Mouse (Mus musculus): ENCODE data around the gene Ptger4.
A peak's percentile ranks its signal among the peaks of the same experiment; 100 is the strongest.

Ptger4 gene

DNA sequence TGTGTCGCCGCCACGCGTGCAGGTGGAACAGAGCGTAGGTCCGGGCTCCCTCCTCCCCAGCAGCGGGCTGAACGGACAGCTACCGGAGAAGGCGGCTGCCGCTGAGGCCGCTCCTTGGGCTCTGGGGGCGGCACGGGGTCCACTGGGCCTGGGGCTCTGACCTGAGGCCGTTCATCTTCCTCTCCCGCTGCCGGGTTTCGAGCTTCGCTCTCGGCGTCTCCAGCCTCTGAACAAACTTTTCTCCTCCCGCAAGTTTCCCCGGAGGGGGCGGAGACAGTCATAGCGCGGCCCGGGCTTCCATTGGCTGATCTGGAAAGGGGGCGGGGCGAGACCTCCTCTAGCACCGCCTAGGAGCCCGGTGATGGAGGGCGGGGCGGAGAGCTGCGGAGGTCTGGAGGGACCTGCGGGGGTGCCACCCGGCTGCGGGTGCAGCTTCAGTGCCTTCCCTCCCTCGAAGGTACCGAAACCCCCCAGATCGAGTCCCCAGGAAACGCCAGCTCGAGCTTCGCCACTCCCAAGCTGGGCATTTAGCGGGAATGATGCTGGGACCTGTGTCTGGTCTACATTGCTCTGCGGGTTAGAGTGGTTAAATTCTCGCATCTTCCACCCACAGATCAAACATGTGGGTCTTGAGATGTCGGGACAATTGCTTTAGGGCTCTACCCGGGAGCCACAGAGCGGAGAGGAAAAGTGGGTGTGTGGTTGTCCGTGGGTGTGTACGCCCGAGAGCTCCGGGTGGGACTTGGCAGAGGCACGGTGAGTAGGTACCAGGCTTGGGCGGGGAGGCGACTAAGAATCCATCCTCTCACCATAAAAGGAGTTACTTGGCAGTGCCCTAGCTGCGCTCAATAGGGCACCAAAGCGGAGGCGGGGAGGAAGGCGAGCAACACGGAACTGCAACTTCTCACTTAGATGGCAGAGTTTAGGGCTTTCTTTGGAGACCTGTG, at the start of gene Ptger4:
Gene Ptger4, minus strand, starts transcription at position 229 of the 947 bp plus-strand sequence.
- peak; percentile 89 for DNase-seq (ENCODE audit: extremely low spot score, low spot score)

DNA sequence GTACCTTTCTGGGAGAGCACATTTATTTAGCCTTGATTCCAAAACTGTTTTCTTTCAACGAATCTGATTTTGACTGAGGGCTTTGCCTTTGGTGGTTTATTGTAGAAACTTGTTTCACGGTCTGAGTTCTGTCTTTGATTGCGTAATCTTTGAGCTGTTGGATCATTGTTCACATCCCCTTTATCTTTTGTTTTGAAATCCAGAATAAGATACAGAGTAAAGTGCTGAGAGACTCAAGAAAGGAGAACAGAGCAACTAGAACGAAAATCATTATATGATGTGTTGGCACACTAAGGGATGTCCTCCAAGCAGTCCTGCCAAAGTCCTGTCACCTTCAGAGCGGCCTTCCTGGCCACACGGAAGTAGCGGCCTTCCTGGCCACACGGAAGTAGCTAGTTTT, 44.4 kb upstream of the Ptger4 start:
- no peak for DNase-seq (ENCODE audit: extremely low spot score, low spot score)

DNA sequence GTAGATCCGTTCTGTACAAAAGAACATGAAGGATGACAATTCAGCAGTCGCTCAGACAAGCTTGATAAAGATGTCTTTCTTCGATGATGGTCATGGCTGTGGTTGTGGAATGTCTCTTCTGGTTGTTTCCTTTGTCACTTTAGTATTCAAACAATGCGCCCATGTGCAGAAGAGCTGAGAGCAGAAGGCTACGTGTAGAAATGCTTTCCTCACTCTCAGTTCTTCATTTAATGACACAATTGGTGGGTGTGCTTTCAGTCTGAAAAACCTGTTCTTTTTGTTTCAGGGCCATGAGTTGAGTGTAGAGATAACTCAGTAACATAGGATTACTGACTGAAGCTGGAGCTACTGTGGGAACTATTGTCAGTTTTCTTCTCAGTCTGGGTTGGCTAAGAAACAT, 43.1 kb upstream of the Ptger4 start:
- DNase-seq (ENCODE audit: extremely low spot score, low spot score): no peak

DNA sequence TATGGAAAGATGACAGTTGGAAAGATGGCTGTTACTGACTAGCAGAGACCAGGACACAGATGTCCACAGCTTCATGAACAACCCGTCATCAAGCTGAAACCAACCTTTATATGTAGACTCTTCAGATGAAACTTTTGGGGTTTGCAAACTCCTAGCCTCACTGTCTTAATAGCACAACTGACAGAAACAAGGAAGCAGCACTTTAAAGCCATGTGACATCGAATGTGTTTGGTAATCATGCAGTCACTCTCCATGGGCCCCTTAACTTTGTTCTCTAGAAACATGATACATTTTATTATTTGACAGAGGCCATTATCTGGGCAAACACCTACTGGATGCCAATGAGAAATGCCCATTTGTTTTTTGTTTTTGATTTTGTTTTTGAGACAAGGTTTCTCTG, 37.3 kb upstream of the Ptger4 start:
- no peak for DNase-seq (ENCODE audit: extremely low spot score, low spot score)

DNA sequence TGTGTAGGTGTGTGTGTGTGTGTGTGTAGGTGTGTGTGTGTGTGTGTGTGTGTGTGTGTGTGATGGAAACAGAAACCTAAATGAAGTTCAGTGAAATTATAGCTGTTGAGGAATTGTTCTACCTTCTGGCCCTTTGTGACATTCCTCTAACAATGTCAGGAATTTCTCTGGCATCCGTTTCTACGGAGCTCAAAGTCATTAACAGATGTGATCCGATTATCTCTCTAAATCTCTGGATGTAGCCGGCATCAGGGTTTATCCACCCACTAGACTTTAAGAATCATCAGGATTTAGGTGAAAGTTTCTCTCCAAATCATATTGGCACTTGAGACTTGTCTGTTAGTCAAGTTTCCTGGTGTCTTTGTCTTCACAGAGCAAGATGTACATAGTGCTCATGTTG, 35.8 kb upstream of the Ptger4 start:
- no peak for DNase-seq (ENCODE audit: extremely low spot score, low spot score)

DNA sequence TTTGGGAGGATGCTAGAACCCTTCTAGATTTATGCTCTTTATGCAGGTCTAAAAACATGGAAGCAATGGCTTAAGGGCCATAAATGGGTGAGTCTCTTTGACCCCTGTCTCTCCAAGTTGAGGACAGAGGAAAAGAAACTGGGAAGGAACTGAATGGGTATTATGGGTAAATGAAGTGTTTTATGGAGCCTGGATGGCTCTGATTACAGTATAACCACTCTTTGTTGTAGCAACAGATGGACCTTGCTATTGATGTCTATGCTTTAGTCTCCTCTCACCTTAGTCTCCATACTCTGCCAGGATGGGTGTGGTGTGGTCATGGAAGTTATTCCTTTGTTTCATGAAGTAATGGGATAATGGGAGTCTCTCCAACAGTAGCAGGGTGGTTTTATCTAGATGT, 34.5 kb upstream of the Ptger4 start:
- DNase-seq (ENCODE audit: extremely low spot score, low spot score): no peak

DNA sequence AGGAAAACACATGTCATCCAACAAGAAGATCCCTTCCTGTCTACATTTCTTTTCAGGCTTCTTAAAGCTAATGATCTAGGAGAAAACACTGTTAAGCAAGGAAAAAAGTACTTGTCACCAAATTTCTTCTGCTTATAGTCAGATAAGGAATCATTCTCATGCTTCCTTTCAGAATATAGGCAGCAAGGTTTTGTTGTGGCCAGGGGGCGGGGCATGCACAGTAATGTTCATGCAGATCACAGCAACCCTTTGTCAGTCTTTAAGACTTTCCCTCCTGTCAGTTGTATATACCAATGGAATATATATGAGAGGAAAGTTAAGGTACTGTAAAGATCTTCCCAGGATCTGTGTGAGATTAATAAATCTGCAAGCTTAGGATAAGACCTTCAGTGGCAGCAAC, 30.0 kb upstream of the Ptger4 start:
- DNase-seq (ENCODE audit: extremely low spot score, low spot score): no peak

DNA sequence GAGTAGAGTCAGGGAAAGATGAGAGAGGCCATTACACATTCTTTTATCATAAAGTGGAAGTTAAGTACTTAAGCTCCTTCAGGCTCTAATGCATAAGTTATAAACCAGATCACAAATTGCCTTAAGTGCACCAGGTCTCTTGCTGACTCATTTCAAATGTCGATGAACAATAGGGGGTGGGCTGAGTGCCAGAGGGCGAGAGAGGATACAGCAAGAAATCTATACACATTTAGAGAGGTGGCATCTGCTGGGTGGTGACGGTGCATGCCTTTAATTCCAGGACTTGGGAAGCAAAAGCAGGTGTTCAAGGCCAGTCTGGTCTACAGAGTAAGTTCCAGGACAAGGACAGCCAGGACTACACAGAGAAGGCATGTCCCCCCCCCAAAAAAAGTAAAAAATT, 22.1 kb upstream of the Ptger4 start:
- no peak for DNase-seq (ENCODE audit: extremely low spot score, low spot score)

DNA sequence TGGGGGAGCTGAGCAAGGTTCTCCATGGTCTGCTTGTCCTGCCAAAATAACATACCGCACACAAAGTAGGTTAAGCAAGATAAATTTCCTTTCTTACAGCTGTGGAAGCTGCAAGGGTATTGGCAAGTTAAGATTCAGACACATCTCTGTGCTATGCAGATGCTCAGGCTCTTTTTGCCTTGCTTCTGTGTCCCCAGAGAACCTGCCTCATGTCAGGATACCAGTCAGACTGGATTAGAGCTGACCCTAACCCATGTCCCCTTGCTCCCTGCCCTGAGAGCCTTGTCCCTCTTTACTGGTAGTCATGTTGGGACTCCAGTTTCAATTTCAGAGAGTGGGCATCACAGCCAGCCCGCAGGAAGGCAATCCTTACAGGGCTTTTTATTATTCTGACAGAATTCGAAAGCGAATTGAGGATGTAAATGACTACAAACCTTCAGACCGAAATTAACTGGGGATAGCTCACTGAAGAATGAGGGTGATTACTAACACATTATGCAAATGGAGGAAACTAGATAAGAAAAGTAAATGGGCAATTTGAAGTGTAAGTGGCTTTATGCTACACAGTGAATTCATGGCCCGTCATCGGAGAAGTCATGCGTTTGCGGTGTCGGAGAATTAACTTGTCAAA, 19.0 kb upstream of the Ptger4 start:
- DNase-seq (ENCODE audit: extremely low spot score, low spot score): no peak

DNA sequence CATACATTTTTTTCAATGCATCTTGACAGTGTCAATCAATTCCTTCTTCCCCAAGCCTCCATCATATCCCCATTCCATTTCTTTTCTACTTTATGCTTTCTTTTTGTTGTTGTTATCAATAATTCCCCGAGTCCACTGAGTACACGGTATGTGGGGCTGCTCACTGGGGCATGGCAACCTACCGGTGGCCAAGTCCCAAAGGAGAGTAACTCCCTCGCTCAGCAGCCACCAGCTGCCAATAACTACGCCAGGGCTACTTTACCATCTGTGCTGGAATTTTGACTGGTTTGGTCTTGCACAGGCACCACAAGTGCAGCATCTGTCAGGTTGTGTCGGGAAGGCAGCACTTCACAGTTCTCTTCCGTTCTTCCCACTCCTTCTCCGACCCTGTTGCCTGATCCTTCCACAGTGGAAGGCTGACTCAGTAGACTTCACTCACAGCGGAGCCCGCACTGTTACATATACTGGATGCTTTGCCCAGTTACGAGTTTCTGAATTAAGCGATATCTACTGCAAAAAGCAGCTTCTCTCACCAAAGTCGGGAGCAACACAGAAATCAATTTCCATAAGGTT, 18.2 kb upstream of the Ptger4 start:
- no peak for DNase-seq (ENCODE audit: extremely low spot score, low spot score)

DNA sequence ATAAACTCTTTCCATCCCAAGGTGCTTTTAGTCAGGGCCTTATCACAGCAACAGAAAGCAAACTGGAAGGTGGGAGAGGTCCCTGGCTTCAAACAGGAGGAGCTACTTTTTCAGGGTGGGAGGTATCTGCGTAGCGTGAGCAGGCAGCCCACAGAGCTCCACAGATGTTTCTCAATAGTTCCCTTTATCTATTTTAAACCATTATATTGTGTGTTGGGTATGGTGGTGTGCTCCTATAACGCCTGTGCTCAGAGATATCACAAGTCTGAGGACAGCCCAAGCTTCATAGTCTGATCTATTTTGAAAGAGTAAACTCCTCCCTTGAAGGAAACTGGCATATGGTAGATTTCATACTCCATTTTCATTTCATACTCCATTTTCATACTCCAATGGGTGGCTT, 17.0 kb upstream of the Ptger4 start:
- DNase-seq (ENCODE audit: extremely low spot score, low spot score): no peak

DNA sequence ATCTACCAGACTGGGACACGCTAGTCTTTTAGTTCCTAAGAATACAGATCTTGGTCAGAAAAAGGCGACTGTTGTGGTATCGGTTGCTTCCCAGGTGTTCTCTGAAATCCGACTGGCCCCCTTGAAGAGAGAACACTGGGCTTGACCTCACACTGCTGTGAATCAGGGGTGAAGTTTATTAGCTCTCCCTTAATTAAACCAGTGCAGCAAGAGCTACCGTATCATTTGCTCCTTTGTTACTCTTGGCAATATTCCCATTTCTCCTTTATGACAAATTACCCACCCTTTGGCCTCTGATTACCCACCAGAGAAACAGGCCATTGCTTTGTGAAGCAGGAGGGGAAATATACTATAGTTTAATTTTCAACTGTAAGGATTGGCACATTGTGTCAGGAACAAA, 16.2 kb upstream of the Ptger4 start:
- DNase-seq (ENCODE audit: extremely low spot score, low spot score): no peak

DNA sequence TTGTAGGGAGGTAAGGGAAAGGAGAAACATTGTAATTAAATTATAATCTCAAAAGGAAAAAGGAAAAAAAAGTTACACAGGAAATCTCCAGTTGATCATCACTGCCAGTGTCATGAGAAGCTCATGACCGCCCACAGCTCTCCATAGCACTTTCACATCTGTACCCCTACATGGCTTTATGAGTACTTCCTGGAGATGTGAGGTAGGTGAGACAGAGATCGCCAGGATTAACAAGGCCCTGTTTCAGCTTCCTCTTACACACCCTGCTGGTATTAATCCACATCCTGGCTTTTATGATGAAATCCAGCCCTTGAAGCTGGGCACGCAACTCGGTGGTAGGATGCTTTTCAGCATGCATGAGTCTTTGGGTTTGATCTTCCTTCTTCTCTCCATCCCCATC, 6.2 kb upstream of the Ptger4 start:
- DNase-seq (ENCODE audit: extremely low spot score, low spot score): no peak

DNA sequence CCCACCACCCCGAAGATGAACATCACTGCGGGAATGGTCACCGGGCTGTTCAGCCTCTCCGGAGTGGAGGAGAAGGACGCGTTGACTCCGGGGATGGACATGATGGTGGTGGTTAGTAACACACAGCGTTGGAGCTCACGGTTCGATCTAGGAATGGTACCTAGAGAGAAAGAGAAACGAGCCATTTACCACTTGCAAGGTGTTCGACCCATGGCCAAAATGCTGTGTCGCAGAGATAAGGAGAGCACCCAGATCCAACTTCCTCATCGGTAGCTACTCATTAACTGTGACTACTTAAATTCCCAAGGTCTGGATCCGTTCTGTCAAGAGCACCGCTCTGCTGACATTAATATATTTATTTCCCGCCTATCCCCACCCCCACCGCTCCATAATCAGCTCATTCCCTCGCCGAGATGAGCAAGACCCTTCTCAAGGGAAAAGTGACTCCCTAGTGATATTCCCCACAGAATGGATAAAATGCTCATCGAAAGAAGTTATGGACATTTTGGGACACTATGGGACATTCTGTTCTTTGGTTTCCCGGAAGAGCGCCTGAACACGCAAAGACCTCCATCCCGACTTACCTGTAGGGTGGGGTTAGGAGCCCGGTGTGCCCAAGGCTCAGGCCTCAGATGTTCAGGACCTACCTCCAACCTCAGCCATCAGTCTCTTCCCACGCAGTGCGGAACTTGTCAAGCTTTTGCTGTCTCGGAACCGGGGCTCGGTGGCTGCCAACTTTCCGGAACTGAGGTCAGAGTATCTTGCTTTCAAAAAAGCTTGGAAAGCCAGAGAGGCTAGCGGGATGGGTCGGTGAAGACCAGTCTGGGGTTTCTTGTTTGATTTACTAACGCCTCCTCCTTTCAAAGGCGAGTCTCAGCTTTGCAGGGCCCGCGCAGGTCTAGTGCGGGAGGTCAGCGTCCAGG, 690 bp downstream of the Ptger4 start:
- DNase-seq (ENCODE audit: extremely low spot score, low spot score): peak; percentile 39

DNA sequence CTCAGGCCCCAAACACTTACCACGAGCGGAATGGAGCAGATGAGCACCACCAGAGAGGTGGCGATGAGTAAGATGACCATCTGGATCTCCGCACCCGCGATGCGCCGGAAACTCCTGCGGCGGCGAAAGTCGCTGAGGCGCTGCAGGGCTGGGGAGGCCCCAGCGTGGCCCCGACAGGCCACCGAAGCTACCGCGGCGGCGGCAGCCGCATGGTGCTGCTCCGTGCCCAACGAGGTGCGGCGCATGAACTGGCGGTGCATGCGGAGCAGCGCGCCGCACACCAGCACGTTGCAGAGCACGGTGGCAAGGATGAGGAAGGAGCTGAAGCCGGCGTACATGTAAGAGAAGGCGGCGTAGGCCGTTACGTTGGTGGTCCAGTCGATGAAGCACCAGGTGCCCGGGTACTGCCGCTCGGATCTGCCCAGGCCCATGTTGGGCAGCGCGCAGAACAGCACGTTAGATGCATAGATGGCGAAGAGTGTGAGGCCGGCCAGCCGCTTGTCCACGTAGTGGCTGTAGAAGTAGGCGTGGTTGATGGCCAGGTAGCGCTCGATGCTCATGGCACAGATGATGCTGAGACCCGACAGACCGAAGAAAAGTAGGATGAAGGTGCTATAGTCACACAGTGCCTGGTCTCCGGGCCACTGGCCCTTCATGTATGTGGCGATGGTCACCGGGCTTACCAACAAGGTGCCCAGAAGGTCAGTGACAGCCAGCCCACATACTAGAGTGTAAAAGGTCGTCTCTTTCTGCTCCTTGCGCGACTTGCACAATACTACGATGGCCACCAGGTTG, 1.5 kb downstream of the Ptger4 start:
- no peak for DNase-seq (ENCODE audit: extremely low spot score, low spot score)

DNA sequence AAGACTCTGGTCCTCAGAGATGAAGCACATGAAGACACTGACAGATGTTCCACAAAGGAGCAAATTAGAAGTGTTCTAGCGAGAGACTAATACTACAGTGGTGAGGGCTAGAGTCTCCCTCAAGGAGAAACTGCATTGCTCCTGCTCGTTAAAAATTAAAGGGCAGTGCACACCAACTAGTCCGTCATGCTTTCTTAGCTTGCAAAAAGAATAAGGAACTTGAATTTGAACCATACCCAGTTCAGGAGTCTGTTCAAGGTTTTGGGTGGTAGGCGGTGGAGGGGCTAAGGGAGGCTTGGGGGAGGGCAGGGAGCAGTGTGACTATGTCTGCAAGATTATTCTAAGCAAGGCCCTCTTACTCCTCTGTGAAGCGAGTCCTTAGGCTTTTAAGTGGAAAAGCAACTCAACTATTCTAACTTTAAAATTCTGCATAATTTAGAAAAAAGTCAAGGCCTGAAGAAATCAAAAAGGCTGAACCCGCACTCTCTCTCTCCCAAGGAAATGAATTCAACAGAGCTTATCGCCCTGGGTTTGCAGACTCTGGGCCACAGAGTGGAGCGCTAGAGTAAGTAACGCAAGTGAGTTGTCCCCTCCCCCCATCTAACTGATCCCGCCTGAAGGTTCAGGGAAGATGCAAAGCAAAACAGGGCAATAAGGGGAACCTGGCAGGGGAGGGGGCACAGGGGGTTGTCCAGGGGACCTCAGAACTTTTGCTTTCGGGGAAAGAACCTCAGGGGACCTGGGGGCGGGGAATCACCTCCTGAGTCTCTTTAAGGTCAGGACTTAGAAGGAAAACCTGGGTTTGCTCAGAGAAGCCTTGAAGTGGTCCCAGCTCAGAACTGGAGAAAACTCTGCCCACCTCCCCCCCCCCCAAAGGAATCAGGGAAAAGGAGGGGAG, 2.4 kb downstream of the Ptger4 start:
- peak; percentile 59 for DNase-seq (ENCODE audit: extremely low spot score, low spot score)

DNA sequence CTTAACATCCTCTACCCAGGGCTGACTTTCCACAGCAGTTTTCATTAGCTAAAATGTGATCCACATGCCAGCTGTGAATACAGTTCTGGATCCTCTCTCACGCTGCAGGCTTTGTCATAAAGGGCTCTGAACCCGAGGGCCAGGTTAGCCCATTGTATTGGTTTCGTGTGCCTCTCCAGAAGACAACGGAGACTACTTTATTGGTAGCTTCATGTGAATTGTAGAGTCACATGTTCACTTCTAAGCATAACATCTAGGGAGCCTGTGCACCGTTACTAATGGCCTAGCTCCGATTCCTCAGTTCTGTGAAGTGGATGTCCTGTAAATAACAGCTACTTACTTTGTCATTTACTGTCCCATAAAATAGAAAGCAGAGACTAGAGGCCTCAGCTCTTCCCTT, 3.6 kb downstream of the Ptger4 start:
- DNase-seq (ENCODE audit: extremely low spot score, low spot score): no peak

DNA sequence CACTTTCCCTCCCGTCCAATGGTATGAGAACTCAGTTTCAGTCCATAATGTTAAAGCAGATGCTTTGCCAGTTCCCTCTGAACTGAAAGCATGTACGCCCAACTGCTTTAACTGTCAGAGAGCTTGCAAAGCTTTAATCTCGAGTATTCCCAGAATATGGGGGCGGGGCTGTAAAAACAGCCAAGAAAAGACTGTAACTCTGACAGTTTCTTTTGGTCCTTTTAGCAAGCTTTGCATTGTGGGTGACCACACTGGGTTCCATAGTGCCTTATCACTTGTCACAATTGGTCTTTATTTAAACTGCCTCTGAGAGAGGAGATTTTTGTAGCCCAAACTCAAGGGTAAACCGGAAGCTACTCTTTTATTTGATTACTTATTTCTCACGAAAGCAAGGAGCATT, 4.1 kb downstream of the Ptger4 start:
- DNase-seq (ENCODE audit: extremely low spot score, low spot score): no peak

DNA sequence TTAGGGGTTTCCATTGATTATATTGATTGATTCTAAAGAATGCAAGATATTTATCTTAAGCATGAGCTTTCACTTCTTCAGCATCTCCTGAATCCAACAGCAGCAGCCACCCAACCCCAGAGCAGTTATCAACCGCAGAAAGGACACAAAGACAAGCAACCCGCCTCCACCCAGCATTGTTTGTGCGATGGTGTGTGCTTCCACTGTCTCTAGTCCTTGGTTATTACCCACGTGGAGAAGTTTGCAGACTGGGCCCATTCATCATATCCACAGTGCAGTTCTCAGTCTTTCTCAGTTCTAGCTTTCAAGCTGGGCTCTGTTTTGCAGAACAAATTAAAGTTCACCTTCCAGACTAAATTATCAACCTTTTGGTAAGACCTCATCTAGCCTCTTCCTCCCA, 4.6 kb downstream of the Ptger4 start:
- no peak for DNase-seq (ENCODE audit: extremely low spot score, low spot score)

DNA sequence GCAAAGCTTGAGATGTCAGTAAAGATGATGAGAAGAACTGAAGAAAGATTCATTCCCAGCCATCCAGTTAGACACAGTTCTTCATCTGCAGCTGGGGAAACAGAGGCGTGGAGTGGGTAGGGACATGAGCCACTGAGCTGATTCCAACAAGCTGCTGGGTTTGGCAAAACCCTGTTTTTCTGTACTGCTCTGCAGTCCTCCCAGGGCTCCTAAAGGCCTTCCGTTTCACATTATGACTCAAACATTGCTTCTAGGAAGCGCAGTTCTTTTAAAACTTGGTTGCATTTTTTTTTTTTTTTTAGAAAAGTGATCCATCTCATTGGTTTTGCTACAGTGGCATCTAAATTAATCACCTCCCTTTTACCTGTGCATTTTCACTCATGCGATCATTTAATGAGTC, 5.4 kb downstream of the Ptger4 start:
- no peak for DNase-seq (ENCODE audit: extremely low spot score, low spot score)

Measured in neural tube, embryonic 10.5 days (tissue).